Comparison of ENCODE assay signal across 16 mouse cellular contexts in the genomic region with DNA sequence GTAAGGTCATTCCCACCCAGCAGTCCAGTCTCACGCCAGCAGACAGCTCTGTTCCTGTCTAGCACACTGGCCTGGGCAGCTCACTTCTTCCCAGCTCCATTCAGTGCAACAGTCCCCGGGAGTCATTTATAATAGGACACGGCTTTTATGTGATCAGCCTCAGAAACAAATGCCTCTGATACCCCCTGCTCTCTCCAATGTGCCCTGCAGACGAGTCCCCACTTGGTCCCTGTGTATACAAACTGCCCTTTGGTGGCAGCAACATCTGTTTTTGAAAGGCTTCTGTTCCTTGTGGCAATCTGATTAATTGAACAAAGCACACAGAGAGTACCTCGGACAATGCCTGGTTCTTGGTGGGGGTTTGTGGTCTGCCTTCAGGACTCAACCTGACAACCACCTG. TPM values are rescaled to one million over a fixed set of nuclear protein-coding genes. Genes with fewer than 3 reads are reported as not detected.
DNase-seq lines count a peak whose midpoint lies in the region; ATAC-seq lines count a peak whose summit lies in the region.
"Had no signal": no experiment of that assay in that cellular context is flagged by ENCODE, and none has a peak within 500 bp of the region (broad histone marks: within the 10 kb centered on the region; RNA-seq: fewer than 3 reads in every experiment).

No protein-coding gene starts in this region.

- no peak for ATAC-seq in forebrain, embryonic 16.5 days
- ATAC-seq in hindbrain, embryonic 14.5 days (ENCODE audit: low FRiP score), result no peak
- no peak for ATAC-seq in megakaryocyte progenitor cell, adult 5-6 weeks (replicated peaks; ENCODE audit: poor library complexity)

- peaks cover 56% of the 10 kb centered on the region for H3K4me1 ChIP-seq in forebrain, embryonic 10.5 days
- H3K4me1 ChIP-seq in forebrain, embryonic 16.5 days (replicated peaks; ENCODE audit: control insufficient read depth, insufficient read depth, low read length), result peaks cover 12% of the 10 kb centered on the region
- H3K4me1 ChIP-seq in hindbrain, embryonic 14.5 days (replicated peaks; ENCODE audit: control insufficient read depth, insufficient read depth, low read length), result peaks cover 20% of the 10 kb centered on the region

- no peak for DNase-seq in forebrain, embryonic 10.5 days (ENCODE audit: extremely low spot score, low spot score)
- DNase-seq in MN1 (ENCODE audit: low spot score), result peak; percentile 35
- DNase-seq in hindbrain, embryonic 14.5 days (ENCODE audit: low spot score), result no peak
- peak; percentile 49 for DNase-seq in neural tube, embryonic 10.5 days (ENCODE audit: extremely low spot score, low spot score)
- DNase-seq in kidney, postnatal 25 days, result no peak
- no peak for DNase-seq in adrenal gland, adult 8-10 months
- DNase-seq: cerebellum, adult 8-10 months; gastrocnemius, postnatal 36 days; right cerebral cortex, postnatal 4 days; thymus, postnatal 36 days had no signal

- H3K27me3 ChIP-seq in forebrain, embryonic 10.5 days (ENCODE audit: poor library complexity, severe bottlenecking), result peaks cover 97% of the 10 kb centered on the region
- H3K27me3 ChIP-seq in forebrain, embryonic 16.5 days (replicated peaks; ENCODE audit: control insufficient read depth, insufficient read depth, low read length), result peaks cover 18% of the 10 kb centered on the region
- peaks cover 54% of the 10 kb centered on the region for H3K27me3 ChIP-seq in hindbrain, embryonic 14.5 days (ENCODE audit: control insufficient read depth, insufficient read depth, low read length)

- no peak overlapping the region for H3K4me2 ChIP-seq in forebrain, embryonic 16.5 days (ENCODE audit: low read length)
- H3K4me2 ChIP-seq in hindbrain, embryonic 14.5 days (replicated peaks), result peak overlapping the region; percentile 36
- H3K4me2 ChIP-seq: heart, embryonic 12.5 days had no signal

- no peak overlapping the region for H3K27ac ChIP-seq in forebrain, embryonic 10.5 days
- no peak overlapping the region for H3K27ac ChIP-seq in forebrain, embryonic 16.5 days (ENCODE audit: low read length)
- no peak overlapping the region for H3K27ac ChIP-seq in hindbrain, embryonic 14.5 days
- H3K27ac ChIP-seq: layer of hippocampus, adult 2 months; lung, embryonic 15.5 days had no signal

- H3K4me3 ChIP-seq in forebrain, embryonic 10.5 days, result peak overlapping the region; percentile 29; the same call in 1 of the 2 replicates
- H3K4me3 ChIP-seq in forebrain, embryonic 16.5 days (replicated peaks; ENCODE audit: low read length), result no peak overlapping the region
- no peak overlapping the region for H3K4me3 ChIP-seq in hindbrain, embryonic 14.5 days (replicated peaks; ENCODE audit: low read length)
- H3K4me3 ChIP-seq: heart, embryonic 12.5 days; layer of hippocampus, adult 2 months; lung, embryonic 15.5 days had no signal

- peaks cover 13% of the 10 kb centered on the region for H3K36me3 ChIP-seq in forebrain, embryonic 10.5 days (replicated peaks)
- H3K36me3 ChIP-seq in forebrain, embryonic 16.5 days (ENCODE audit: control insufficient read depth, insufficient read depth), result no peaks in the 10 kb centered on the region
- H3K36me3 ChIP-seq in hindbrain, embryonic 14.5 days (replicated peaks; ENCODE audit: control insufficient read depth, insufficient read depth), result no peaks in the 10 kb centered on the region
- H3K36me3 ChIP-seq: lung, embryonic 15.5 days had no signal

- WGBS in forebrain, embryonic 10.5 days, result 1% methylated on average over 5 of the region's 5 CpGs
- 16% methylated on average over 5 of the region's 5 CpGs for WGBS in forebrain, embryonic 16.5 days
- 9% methylated on average over 5 of the region's 5 CpGs for WGBS in hindbrain, embryonic 14.5 days

- H3K9me3 ChIP-seq in forebrain, embryonic 10.5 days, result no peaks in the 10 kb centered on the region
- no peaks in the 10 kb centered on the region for H3K9me3 ChIP-seq in forebrain, embryonic 16.5 days (ENCODE audit: control insufficient read depth, low read length)
- no peaks in the 10 kb centered on the region for H3K9me3 ChIP-seq in hindbrain, embryonic 14.5 days (ENCODE audit: control insufficient read depth, low read length)
- H3K9me3 ChIP-seq: heart, embryonic 12.5 days; lung, embryonic 15.5 days had no signal

- no peak overlapping the region; the same call in 1 of the 2 replicates for H3K9ac ChIP-seq in forebrain, embryonic 16.5 days (replicated peaks; ENCODE audit: low read depth, low read length)
- 0 out of 2 replicates have a peak overlapping the region, but pooled peaks have one; percentile 14 for H3K9ac ChIP-seq in hindbrain, embryonic 14.5 days
- H3K9ac ChIP-seq: heart, embryonic 12.5 days; lung, embryonic 15.5 days had no signal

RNA-seq across cellular contexts. Expression of a gene that starts 22.2 kb away (rescaled TPM):
- 6.2 and 6.5 TPM in 2 replicates for polyA plus RNA-seq in forebrain, embryonic 10.5 days (2016; fragmentation: Nextera tagmentation; extraction: Ambion mirVana)
- polyA plus RNA-seq in forebrain, embryonic 16.5 days (2015; fragmentation: Nextera tagmentation; extraction: Ambion mirVana), result 6.8 and 9.4 TPM in 2 replicates
- polyA plus RNA-seq in hindbrain, embryonic 14.5 days (2014; fragmentation: Nextera tagmentation; extraction: Ambion mirVana), result 13.1 and 14.1 TPM in 2 replicates
- 10 to 100 TPM; 14.3 to 20.8 (median 16.2) TPM for total RNA-seq in adrenal gland, adult 8-10 months (2022)
- total RNA-seq in megakaryocyte progenitor cell, adult 5-6 weeks (2015), result not detected in 2 replicates
- total RNA-seq in megakaryocyte progenitor cell, adult 5-6 weeks (2017), result not detected in 2 replicates
- total RNA-seq: hematopoietic stem cell, adult 5-6 weeks had no signal

RNA-seq across cellular contexts. Expression of a gene that starts 53.5 kb away (rescaled TPM):
- 0.83 and 0.86 TPM in 2 replicates for polyA plus RNA-seq in forebrain, embryonic 10.5 days (2016; fragmentation: Nextera tagmentation; extraction: Ambion mirVana)
- polyA plus RNA-seq in forebrain, embryonic 16.5 days (2015; fragmentation: Nextera tagmentation; extraction: Ambion mirVana), result 0.11 and 0.14 TPM in 2 replicates
- polyA plus RNA-seq in hindbrain, embryonic 14.5 days (2014; fragmentation: Nextera tagmentation; extraction: Ambion mirVana), result 0.37 and 1.2 TPM in 2 replicates
- 1 to 10 TPM; 1.7 to 4.6 (median 2.9) TPM for total RNA-seq in adrenal gland, adult 8-10 months (2022)
- total RNA-seq in megakaryocyte progenitor cell, adult 5-6 weeks (2015), result 10.5 and 12.8 TPM in 2 replicates
- total RNA-seq in megakaryocyte progenitor cell, adult 5-6 weeks (2017), result 6.2 and 7.0 TPM in 2 replicates

Comparison
In these comparisons a context has a peak if more than half of its experiments do, and no peak if none do; other contexts are left out.
1. DNase-seq: peak in MN1 (single experiment) and neural tube, embryonic 10.5 days (single experiment); none in forebrain, embryonic 10.5 days (single experiment), hindbrain, embryonic 14.5 days (single experiment), kidney, postnatal 25 days (0 of 2) and adrenal gland, adult 8-10 months (single experiment).